Mouse (Mus musculus) megakaryocyte progenitor cell, adult 5-6 weeks (primary cell): ENCODE measurements at regions not wholly inside any gene's neighbourhood (a gene's known extent, or its start where the extent isn't known, plus 50 kb on each side); places are given as distances from the start of the nearest gene placed in this dataset.

Experiments used
- ATAC-seq: replicated peaks from 2 replicates; pipeline ENCODE4 v1.8.0; 2016; ENCODE audit warnings: mild to moderate bottlenecking, moderate TSS enrichment, inconsistent platforms; ENCODE audit not compliant: poor library complexity

DNA sequence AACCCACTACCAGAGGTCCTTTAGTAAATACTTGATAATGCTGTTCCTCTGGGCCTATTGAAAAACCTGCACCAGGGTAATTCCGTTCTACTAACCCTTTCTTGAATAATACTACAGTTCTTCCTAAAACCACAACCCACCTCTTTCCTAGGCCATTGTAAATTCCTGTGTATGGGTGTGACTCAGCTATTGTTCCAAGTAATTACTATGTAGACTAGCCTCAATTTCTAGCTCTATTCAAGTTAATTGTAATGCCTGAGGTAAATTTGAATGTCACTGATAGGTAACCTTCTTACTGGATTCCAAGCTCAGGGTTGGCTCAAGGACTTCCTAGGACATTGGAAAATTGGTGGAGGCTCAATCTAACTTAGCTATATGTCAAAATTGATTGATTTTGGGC is 185.1 kb upstream of the Slc5a7 start:
- no peak for ATAC-seq

DNA sequence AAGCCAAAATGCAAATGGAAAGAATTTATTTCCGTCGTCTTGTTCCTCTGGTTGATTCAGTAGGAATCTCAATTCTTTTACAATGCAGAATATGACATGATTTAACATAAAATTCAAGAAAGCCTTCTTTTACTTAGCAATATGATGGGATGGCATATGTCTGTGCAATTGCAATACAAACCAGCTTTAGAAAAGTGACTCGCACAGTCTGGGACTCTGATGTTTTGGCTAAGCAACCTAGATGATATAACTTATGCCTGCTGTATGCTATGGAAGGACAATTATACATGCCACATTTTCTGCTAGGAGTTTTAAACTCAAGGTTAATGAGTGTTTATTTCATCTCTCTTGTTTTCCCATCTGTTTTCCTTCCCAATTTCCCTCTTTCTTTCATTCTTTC is 141.1 kb upstream of the Slc5a7 start:
- no peak for ATAC-seq

DNA sequence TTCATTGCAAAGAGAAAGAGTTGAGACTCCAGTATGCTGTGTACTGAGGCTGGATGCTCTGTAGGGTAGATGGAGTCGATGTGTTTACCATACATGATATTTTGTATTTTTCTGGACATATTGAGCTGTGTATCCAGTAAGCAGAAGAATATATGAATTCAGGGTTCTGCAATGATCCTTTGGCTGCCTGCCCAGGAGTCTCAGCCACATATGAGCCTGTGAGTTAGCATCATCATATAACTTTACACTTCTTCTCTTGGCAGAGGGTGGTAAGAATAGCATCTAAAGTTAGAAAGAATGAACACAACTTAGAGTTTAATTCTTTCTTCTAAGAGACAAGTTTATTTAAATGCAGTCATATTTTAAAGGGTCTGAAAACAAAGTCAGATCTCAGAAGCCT is 139.6 kb upstream of the Slc5a7 start:
- no peak for ATAC-seq

DNA sequence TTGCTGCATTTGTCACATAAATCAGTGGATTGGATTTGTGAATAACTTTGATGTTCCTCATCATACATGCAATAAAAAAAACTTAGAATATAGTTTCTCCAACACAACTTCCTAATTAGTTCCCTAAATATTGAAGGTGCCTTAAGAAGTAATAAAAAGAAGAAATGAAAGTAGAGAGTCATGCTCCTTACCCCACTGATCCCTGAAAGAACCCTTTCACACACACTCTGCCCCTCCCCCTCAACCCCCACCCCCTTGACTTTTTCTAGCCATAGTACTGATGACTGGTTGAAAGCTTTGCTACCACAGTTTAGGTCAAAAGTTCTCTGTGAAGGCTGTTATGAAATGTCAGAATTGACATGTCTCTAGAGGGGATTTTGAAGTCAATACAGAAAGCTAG is 131.1 kb upstream of the Slc5a7 start:
- peak; percentile 88 for ATAC-seq

DNA sequence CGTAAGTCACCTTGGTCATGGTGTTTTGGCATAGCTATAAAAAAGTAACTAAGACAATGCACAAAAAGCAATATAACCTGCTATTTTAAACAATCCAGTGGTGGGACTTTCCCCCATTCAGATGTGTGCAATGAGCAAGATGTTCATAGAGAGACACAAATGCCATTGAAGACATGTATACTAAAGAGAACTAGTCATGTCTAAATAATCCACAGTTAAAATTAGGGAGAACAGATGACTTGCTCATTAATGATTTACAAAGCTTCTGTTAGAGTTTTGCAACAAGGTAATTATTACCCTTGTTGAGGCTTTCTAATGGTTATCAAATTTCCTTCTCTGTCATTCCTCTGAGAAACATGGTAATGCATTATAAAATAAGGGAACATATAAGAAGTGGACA is 115.4 kb upstream of the Slc5a7 start:
- ATAC-seq: no peak

DNA sequence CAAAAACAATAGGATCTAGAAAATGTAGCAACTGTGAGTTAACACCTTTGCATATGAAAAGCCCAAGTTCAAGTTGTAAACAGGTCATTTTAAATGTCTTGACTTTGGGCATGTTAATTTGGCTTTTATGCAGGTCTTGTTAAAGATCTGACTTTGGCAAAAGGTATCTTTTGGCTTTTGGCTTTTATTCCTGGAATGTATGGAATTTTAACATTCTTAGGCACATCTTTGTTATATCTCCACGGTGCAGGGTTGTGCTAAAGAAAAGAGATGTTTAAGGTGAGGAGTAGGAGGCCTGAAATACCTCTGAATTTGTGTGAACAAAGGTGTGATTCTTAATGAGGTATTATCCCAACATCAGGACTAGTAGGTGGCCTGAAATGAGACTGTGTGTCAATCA is 97.6 kb upstream of the Slc5a7 start:
- no peak for ATAC-seq

DNA sequence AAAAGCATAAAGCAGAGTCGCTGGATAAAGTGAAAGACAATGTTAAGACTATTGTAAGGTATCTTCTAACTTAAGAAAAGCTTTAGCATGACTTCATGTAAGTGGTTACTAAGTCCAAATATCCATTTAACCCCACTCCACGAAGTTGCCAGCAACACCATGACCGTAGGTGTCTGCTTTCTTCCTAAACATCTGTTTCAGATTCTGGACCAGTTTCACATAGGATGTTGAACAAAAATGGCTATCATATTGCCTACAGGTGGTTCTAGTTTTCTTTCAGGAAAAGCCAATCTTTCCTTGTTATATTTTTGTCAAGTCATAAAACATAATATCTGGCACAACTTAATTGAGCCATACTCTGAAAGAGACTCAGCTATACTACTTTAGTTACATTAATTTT is 78.7 kb upstream of the Slc5a7 start:
- no peak for ATAC-seq

DNA sequence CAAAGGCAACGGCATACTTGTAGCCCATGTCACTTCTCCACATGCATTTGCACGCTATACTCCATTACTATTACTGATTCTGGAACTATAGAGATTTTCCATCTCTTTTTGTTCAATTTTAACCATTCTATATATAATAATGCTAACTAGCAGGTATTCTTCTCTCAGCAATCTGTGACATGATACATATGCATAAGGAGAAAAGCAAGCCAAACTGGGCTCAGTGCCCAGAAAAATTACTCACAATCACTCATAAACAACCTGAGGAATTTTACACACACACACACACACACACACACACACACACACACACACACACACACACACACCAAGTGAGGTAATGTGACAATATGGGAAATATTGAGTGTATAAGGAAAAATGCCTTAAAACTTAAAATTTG is 69.8 kb upstream of the Slc5a7 start:
- ATAC-seq: no peak

DNA sequence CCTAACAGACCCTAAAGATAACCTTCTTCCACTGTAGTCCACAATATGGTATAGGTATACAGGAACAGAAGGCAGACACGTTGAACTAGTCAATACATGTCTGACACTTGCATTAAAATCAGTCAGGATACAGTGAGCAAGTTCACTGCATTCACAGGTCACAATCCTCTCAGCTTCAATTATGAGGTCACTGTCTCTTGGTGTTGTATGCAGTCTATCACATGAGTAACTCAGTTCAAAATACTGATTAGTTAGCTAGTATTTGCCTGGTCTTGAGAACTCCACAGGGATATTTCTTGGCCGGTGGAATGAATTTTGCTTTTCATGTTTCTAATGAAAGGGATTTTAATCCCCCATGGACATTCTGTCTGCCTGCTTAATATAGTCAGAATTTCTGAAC is 69.1 kb upstream of the Slc5a7 start:
- no peak for ATAC-seq

DNA sequence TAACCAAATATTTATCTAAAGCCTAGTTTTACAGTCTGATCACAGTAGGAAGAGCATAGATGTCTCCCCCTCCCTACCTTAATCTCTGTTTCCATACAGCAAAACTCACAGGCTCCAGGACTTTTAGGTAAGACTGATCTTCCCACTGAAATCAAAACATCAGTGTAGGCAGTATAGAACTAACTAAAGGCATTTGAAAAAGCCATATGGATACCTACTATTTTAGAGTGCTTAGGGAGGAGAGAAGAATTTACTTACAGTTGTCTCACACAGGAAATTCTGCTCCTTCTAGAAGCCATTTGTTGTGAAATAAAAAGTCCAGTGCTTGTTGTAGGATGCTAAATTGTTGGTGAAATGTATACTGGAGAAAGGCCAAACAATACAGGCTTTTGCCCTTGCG is 64.2 kb upstream of the Slc5a7 start:
- ATAC-seq: no peak

DNA sequence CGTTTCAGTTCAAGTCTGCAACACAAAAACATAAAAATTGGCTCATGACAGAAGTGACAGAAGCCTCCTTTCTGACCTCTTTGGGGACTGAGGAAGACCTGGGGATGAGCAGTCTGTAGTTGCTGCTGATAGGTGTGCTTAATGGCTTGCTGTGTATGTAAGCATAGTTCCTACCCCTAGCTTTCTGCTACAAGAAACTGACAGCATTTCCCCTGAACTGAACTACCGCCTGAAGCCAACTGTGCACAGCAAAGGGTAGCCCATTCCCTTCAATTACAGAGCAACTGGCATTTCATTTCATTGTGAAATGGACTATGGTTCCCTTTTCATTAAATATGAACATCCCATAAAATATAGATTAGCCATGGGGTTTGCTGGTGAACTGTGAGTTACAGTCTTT is 54.2 kb upstream of the Slc5a7 start:
- no peak for ATAC-seq

DNA sequence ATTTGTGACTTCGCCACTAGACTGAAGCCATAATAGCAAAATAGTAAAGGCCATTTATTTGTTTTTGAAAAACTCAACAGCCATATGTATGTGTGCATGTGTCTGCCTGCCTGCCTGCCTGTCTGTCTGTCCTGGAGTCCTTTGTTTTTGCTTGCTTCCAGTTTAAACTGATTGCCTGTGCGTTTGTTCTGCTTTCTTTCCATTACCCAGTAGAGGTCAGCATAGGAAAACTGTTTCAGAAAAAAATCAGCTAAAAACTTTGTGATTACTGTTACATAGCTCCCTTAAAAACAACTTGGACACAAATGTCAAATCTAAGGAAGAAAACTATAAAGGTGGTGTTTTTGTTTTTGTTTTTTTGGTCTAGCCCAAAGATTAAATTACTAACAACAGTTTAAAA is 52.0 kb upstream of the Slc5a7 start:
- ATAC-seq: no peak
